Mouse (Mus musculus) limb, embryonic 10.5 days (tissue): ENCODE measurements at regions not wholly inside any gene's neighbourhood (a gene's known extent, or its start where the extent isn't known, plus 50 kb on each side); places are given as distances from the start of the nearest gene placed in this dataset.
"Not testable (repeated sequence)": the region's sequence is repeated elsewhere in the genome, so short reads cannot be mapped to it uniquely, and the experiment has no call there.

Experiments
- DNase-seq: peaks from one replicate; pipeline ENCODE4 v3.0.0-alpha.2; 2017; ENCODE audit warnings: low spot score
- H3K27ac ChIP-seq: fragments of 300-500 bp; sonication (generic); 2 replicates; pipeline ENCODE4 v1.5.1; 2016; ENCODE audit warnings: mild to moderate bottlenecking
- H3K27me3 ChIP-seq: fragments of 300-500 bp; sonication (generic); 2 replicates; pipeline ENCODE4 v1.6.1; 2016; ENCODE audit warnings: low read depth, mild to moderate bottlenecking; ENCODE audit not compliant: poor library complexity, severe bottlenecking
- H3K36me3 ChIP-seq: fragments of 300-500 bp; sonication (generic); 2 replicates; pipeline ENCODE4 v1.6.1; 2016; ENCODE audit warnings: mild to moderate bottlenecking, moderate library complexity
- H3K4me1 ChIP-seq: fragments of 300-500 bp; sonication (generic); 2 replicates; pipeline ENCODE4 v1.6.1; 2016
- H3K4me3 ChIP-seq: fragments of 300-500 bp; sonication (generic); 2 replicates; pipeline ENCODE4 v1.5.1; 2016; ENCODE audit warnings: mild to moderate bottlenecking, moderate library complexity
- H3K9me3 ChIP-seq: fragments of 300-500 bp; sonication (generic); replicated peaks from 2 replicates; pipeline ENCODE4 v1.6.1; 2016; ENCODE audit warnings: mild to moderate bottlenecking
- WGBS: fragments of 180-500 bp; shearing (Covaris S2); methylation state at CpG from one replicate; pipeline ENCODE4 v1.1.7; 2016; 5-methylcytosine and 5-hydroxymethylcytosine counted together

DNA sequence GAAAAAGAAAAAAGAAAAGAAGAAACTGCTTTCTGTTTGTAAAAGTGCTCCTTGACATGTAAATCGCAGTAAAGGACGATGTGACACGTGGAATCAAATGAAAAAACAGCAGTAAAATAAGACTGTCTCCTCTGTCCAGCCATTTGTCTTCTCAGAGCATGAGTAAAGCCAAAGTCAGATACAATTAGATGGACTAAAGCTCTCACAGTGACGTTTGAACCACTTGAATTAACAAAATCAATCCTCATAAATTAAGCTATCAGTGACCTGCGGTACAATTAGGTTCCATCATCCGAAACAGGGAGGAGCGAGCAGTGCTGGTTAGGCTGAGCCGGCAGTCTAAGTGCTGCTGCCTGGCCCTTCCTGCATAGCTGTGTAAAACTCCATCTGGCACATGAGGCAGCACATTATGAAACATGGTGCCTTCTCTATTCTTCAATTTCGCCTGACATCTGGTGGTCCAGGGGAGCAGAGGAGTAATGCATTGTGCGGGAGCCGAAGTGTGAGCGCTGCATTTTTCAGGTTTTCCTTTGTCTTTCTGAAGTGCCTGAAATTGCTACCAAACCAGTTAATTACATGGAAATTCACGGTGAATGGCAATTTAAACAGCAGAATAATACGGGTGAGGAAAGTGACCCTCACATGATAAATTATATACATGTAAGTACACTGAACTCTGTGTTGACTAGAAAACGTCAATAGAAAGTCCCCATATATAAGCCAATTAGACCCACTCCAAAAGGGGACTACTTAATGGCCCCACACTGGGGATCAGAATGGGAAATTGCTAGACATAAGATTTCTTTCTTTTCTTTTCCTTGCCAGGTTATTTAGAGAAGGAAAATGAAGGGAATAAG is 118.1 kb downstream of the Mmrn1 start:
- Histone ChIP-seq H3K4me1 (peaks cover 35% of the 10 kb centered on the region), H3K27me3 (no peaks in the 10 kb centered on the region), H3K4me3 (no peak overlapping the region), H3K27ac (no peak overlapping the region), H3K36me3 (no peaks in the 10 kb centered on the region), H3K9me3 (no peaks in the 10 kb centered on the region)
- peak; percentile 47 for DNase-seq
- 44% methylated on average over 15 of the region's 15 CpGs for WGBS

DNA sequence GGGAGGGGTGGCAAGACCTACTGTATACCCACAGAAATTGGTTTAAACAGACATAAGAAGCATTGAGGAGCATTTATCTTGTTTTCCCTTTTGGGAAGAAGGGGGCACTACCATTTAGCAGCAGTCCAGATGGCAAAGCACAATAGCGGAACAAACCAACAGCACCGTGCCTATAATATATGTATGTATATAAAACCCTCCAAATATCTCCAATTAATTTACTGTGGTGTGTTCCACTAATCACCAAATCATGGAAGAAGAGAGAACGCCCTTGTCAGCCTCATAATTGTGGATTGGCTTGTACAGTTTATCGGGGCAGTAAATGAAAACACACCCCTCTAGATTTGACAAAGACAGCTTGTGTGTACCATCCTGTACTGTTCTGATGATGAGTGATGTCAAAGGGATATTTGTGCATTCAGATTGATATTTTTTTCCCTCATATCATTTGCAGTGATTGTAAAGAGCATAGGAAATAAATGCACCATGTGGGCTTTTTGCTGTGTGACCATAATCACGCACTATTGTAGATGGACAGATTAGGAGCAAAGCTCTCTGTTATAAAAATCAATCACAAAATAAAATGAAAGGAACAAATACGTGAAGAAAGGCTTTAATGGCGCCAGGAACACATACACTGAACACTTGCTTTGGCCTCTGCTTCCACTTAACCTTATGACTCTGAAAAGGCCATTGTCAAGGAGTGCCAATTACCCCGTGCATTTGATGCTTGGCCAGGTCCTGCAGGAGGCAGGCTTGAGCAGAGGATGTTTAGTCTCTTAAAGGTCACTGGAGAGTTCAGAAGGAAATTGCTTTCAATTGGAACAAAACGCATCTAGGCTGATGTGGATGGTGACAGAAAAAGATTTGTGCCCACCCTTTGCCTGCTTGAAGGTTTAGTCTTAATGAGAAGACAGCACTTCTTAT is 119.0 kb downstream of the Mmrn1 start:
- DNase-seq: peak; percentile 55
- Histone ChIP-seq H3K9me3 (no peaks in the 10 kb centered on the region), H3K27ac (0 out of 2 replicates have a peak overlapping the region, but pooled peaks have one; percentile 34), H3K36me3 (no peaks in the 10 kb centered on the region), H3K4me3 (no peak overlapping the region), H3K4me1 (peaks cover 35% of the 10 kb centered on the region), H3K27me3 (no peaks in the 10 kb centered on the region)
- WGBS: 45% methylated on average over 9 of the region's 9 CpGs

- not testable (repeated sequence) for DNase-seq, H3K27ac ChIP-seq, H3K9me3 ChIP-seq, H3K27me3 ChIP-seq, H3K36me3 ChIP-seq, H3K4me3 ChIP-seq
- 86% methylated on average over 6 of the region's 6 CpGs for WGBS
- H3K4me1 ChIP-seq: peaks cover 30% of the 10 kb centered on the region
Observed at GRCm38 (mm10) chr6:61047667-61048066, 122.9 kb downstream of the Mmrn1 start.

DNA sequence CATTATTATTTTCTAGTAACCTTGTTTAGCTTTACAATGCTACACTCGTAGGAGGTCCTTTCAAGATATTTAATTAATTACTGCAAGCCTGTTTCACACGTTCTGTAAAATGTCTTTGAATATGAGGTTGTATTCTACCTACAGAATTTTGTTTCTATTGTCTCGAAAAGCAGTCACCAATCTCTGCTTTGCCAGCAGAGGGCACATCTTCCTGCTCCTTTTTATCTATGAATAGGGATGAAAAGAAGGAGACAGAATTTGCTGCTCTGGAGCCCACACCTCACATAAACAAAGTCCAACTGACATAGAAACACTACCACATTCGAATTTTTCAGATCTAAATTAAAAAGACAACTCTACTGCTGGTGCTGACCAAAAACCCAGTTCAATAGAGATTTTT is 117.0 kb upstream of the Ccser1 start:
- Histone ChIP-seq H3K9me3 (no peaks in the 10 kb centered on the region), H3K36me3 (no peaks in the 10 kb centered on the region), H3K27me3 (no peaks in the 10 kb centered on the region), H3K4me1 (peaks cover 41% of the 10 kb centered on the region), H3K4me3 (no peak overlapping the region), H3K27ac (no peak overlapping the region)
- WGBS: 50% methylated on average over 4 of the region's 4 CpGs
- DNase-seq: no peak

DNA sequence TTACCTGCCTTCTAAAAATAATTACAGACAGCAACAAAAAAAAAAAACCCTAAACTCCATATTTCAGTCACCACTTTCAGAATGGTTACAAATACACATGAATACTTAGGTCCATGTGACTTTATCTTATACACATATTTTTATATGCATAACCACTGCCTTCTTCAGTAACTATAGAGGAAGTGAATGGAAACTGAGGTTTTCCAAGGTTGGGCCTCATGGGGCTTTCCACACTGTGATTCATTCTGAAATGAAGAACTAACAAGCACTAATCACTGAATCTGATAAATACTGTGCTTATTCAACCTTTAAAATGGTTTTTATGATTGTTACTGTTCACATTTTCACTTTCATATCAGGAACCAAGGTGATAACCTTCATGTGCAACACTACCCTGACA is 114.4 kb upstream of the Ccser1 start:
- DNase-seq: no peak
- Histone ChIP-seq H3K27ac (no peak overlapping the region), H3K9me3 (no peaks in the 10 kb centered on the region), H3K27me3 (no peaks in the 10 kb centered on the region), H3K4me3 (no peak overlapping the region), H3K4me1 (peaks cover 44% of the 10 kb centered on the region), H3K36me3 (no peaks in the 10 kb centered on the region)

- Histone ChIP-seq H3K9me3 (no peaks in the 10 kb centered on the region), H3K27me3 (no peaks in the 10 kb centered on the region), H3K27ac (peak overlapping the region; percentile 72), H3K4me3 (no peak overlapping the region), H3K36me3 (no peaks in the 10 kb centered on the region), H3K4me1 (peaks cover 44% of the 10 kb centered on the region)
- WGBS: 45% methylated on average over 10 of the region's 10 CpGs
- DNase-seq: no peak
Observed at GRCm38 (mm10) chr6:61066501-61067282, 113.4 kb upstream of the Ccser1 start.

DNA sequence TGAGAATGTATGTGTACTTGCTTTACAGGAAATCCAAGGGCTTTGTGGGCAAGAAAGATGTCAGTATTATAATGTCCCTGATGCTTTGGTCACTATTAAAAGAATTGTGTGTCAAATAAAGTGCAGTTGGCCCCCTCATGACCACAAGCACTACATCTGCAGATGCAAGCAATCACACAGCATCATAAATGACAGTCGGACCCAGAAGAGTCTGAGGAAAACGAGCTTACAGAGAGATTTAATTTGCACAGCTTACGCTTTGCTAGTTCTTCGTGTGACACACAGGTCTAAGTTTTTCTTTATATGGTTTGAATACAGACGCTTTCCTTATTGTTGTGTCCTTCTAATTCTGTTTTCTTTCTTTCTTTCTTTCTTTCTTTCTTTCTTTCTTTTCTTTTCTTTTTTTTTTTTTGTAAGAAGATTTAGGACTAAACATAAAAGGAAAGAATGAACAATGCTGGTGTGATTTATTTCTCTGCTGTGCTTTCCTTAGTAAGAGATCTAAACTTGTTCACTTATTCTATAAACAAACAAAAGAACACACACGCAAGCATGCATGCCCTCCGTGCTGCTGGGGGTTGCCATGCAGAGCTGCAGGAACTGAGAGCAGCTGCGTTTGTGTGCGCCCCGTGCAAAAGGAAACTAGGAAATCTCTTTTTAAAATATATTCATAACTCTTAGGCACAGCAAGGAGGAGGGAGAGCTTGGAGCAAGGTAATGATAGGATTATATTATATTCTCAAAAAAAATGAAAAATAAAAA is 112.6 kb upstream of the Ccser1 start:
- H3K27ac ChIP-seq: peak overlapping the region; percentile 72
- WGBS: 45% methylated on average over 10 of the region's 10 CpGs

DNA sequence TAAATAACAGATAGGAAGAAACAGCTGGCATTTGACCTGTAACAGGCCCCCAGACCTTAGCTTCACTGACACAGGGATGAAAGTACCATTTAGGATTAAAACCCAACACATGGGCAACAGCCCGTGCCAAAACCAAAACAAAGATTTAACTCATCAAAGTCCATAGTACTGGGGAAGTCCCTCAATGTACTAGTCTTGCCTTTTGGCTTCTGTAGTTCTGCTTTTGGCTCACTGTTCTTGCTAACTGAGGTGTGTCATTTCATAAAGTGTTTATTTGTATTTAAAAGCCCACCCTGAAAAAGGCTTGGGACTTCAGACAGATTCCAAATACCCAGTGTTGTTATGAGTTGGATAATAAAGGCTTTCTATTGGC is 112.0 kb upstream of the Ccser1 start:
- WGBS: 18% methylated on average over 1 of the region's 1 CpGs
- Histone ChIP-seq H3K9me3 (no peaks in the 10 kb centered on the region), H3K4me3 (no peak overlapping the region), H3K27me3 (no peaks in the 10 kb centered on the region), H3K4me1 (peaks cover 44% of the 10 kb centered on the region), H3K27ac (peak overlapping the region; percentile 72), H3K36me3 (no peaks in the 10 kb centered on the region)
- DNase-seq: no peak

More for the DNA sequence above, 112.6 kb upstream of the Ccser1 start:
- H3K9me3 ChIP-seq: no peaks in the 10 kb centered on the region
- no peak for DNase-seq
- H3K36me3 ChIP-seq: no peaks in the 10 kb centered on the region
- H3K27me3 ChIP-seq: no peaks in the 10 kb centered on the region
- H3K4me1 ChIP-seq: peaks cover 44% of the 10 kb centered on the region
- H3K4me3 ChIP-seq: no peak overlapping the region

DNA sequence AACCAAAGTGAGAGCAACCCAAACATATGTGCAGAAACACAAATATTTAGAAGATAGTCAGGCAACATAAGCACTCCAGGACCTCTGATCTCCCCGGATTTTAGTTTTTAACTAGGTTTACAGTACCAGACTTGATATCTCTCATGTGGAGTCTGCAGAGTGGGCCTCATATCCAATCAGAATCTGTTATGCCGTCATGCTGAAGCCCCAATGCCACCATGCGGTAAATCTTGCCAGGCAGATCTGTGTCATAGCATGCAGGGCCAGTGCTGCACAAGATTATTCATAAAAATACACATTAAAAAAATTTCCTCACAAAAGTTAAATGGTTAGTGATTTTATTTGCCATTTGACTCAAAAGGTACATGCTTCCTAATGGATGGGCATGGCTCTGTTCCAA is 106.9 kb upstream of the Ccser1 start:
- WGBS: 86% methylated on average over 3 of the region's 3 CpGs
- H3K4me3 ChIP-seq: no peak overlapping the region
- no peak overlapping the region for H3K27ac ChIP-seq
- DNase-seq: no peak
- H3K36me3 ChIP-seq: no peaks in the 10 kb centered on the region
- no peaks in the 10 kb centered on the region for H3K9me3 ChIP-seq
- no peaks in the 10 kb centered on the region for H3K27me3 ChIP-seq
- peaks cover 2% of the 10 kb centered on the region; the same call in 1 of the 2 replicates for H3K4me1 ChIP-seq

DNA sequence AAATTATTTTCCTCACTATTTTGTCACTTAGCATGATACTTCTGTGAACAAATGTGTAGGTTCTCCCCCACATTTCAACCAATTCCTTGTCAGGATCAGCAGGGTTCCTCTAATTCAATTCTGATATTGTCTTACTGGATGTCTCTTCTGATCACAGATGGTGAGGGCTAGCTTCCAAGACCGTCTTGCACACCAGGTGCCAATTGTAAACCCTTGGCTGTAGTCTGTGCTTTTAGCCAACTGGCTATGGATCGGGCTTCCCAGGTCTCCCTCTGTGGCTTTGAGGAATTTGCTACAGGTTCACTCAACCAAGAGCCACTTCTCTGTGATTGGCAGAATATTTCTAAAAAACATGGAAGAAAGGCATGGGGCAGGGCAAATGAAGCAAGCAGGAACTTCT is 106.3 kb upstream of the Ccser1 start:
- no peak for DNase-seq
- Histone ChIP-seq H3K4me3 (no peak overlapping the region), H3K4me1 (0 out of 2 replicates have a peak, but pooled peaks cover 2% of the 10 kb centered on the region), H3K27ac (no peak overlapping the region), H3K36me3 (no peaks in the 10 kb centered on the region), H3K9me3 (no peaks in the 10 kb centered on the region), H3K27me3 (no peaks in the 10 kb centered on the region)
- 92% methylated on average over 2 of the region's 2 CpGs for WGBS

DNA sequence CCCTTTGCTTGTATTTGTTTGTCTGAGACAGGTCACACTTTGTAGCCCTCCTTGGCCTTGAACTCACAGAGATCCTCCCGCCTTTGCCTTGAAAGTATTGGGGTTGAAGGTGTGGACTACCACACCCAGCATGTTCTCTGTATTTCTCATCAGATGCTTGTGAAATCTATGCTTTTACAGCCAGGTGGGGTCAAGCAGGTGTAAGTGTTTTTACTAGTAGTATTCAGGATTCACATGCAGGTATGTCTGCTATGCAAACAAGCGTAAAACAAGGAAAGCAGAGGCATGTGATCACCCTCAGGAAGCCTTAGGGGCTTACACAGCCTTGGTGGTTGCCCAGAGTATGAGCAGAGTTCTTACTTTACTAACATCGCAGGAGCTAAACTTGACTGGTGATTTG is 105.4 kb upstream of the Ccser1 start:
- 88% methylated on average over 3 of the region's 3 CpGs for WGBS
- Histone ChIP-seq H3K27me3 (no peaks in the 10 kb centered on the region), H3K4me3 (no peak overlapping the region), H3K36me3 (no peaks in the 10 kb centered on the region), H3K9me3 (no peaks in the 10 kb centered on the region), H3K27ac (no peak overlapping the region), H3K4me1 (peaks cover 5% of the 10 kb centered on the region; the same call in 1 of the 2 replicates)
- DNase-seq: no peak

GRCm38 (mm10) chr6:61078559-61078958 is 101.6 kb upstream of the Ccser1 start:
- H3K4me1 ChIP-seq: peaks cover 31% of the 10 kb centered on the region
- WGBS: 82% methylated on average over 3 of the region's 3 CpGs
- no peak overlapping the region for H3K27ac ChIP-seq
- H3K27me3 ChIP-seq: no peaks in the 10 kb centered on the region
- H3K36me3 ChIP-seq: no peaks in the 10 kb centered on the region
- no peak overlapping the region for H3K4me3 ChIP-seq
- H3K9me3 ChIP-seq: no peaks in the 10 kb centered on the region
- DNase-seq: no peak
